Mouse (Mus musculus): ENCODE measurements around the gene Sco1. TPM values are rescaled to one million over a fixed set of nuclear protein-coding genes. Genes with fewer than 3 reads are reported as not detected.

The Sco1 gene
- polyA plus RNA-seq, 1 experiment from 2014 or later = 22.5 TPM

- no peak for DNase-seq (ENCODE audit: low spot score)
- H3K27ac ChIP-seq (replicated peaks) = no peak overlapping the region
- H3K4me3 ChIP-seq = no peak overlapping the region
- WGBS = 89% methylated on average over 6 of the region's 6 CpGs
- H3K36me3 ChIP-seq = no peaks in the 10 kb centered on the region
- peaks cover 7% of the 10 kb centered on the region; the same call in 1 of the 2 replicates for H3K27me3 ChIP-seq (ENCODE audit: low read depth, poor library complexity, severe bottlenecking)
- peaks cover 4% of the 10 kb centered on the region; the same call in 1 of the 2 replicates for H3K4me1 ChIP-seq
- no peaks in the 10 kb centered on the region for H3K9me3 ChIP-seq (replicated peaks)
Measured at GRCm38 (mm10) chr11:67113381-67113780, 60.9 kb downstream of the Sco1 start.

- 88% methylated on average over 5 of the region's 5 CpGs for WGBS
- H3K4me1 ChIP-seq = peaks cover 5% of the 10 kb centered on the region
Measured at GRCm38 (mm10) chr11:67114261-67114660, 61.8 kb downstream of the Sco1 start.

GRCm38 (mm10) chr11:67114901-67115300, 62.4 kb downstream of the Sco1 start:
- H3K27me3 ChIP-seq (ENCODE audit: low read depth, poor library complexity, severe bottlenecking) = peaks cover 7% of the 10 kb centered on the region; the same call in 1 of the 2 replicates
- peaks cover 12% of the 10 kb centered on the region for H3K4me1 ChIP-seq
- H3K27ac ChIP-seq (replicated peaks) = no peak overlapping the region
- no peaks in the 10 kb centered on the region for H3K36me3 ChIP-seq
- 91% methylated on average over 12 of the region's 12 CpGs for WGBS
- H3K4me3 ChIP-seq = no peak overlapping the region
- no peaks in the 10 kb centered on the region for H3K9me3 ChIP-seq (replicated peaks)
- no peak for DNase-seq (ENCODE audit: low spot score)

More at GRCm38 (mm10) chr11:67114261-67114660, 61.8 kb downstream of the Sco1 start:
- DNase-seq (ENCODE audit: low spot score) = no peak
- no peaks in the 10 kb centered on the region for H3K9me3 ChIP-seq (replicated peaks)
- H3K4me3 ChIP-seq = no peak overlapping the region
- H3K27me3 ChIP-seq (ENCODE audit: low read depth, poor library complexity, severe bottlenecking) = peaks cover 7% of the 10 kb centered on the region; the same call in 1 of the 2 replicates
- no peak overlapping the region for H3K27ac ChIP-seq (replicated peaks)
- H3K36me3 ChIP-seq = no peaks in the 10 kb centered on the region

Small RNAs within 50 kb of the gene (microRNA-seq; reads per million reads assigned to microRNA genes)
- not detected for gene Mir6923

Other genes with a start within 250 kb of the Sco1 start
- 0.06 and 0.29 TPM in 2 replicates for gene Pirt, start 140.7 kb upstream of the Sco1 start, polyA plus RNA-seq (2016; fragmentation: Nextera tagmentation; extraction: Ambion mirVana)
- gene Tmem238l, start 96.0 kb upstream of the Sco1 start, polyA plus RNA-seq (2016; fragmentation: Nextera tagmentation; extraction: Ambion mirVana) = not detected in 2 replicates
- gene Tmem220, start 27.5 kb upstream of the Sco1 start, polyA plus RNA-seq (2016; fragmentation: Nextera tagmentation; extraction: Ambion mirVana) = 0.99 and 1.1 TPM in 2 replicates
- 30.0 and 37.6 TPM in 2 replicates for gene Adprm, start 76 bp upstream of the Sco1 start, polyA plus RNA-seq (2016; fragmentation: Nextera tagmentation; extraction: Ambion mirVana)
- gene Myh3, start 25.6 kb downstream of the Sco1 start, polyA plus RNA-seq (2016; fragmentation: Nextera tagmentation; extraction: Ambion mirVana) = 0.11 and 0.37 TPM in 2 replicates
- gene Myh2, start 118.4 kb downstream of the Sco1 start, polyA plus RNA-seq (2016; fragmentation: Nextera tagmentation; extraction: Ambion mirVana) = 0.04 TPM in 1 of 2 replicates, not detected in the other
- gene Myh1, start 147.4 kb downstream of the Sco1 start, polyA plus RNA-seq (2016; fragmentation: Nextera tagmentation; extraction: Ambion mirVana) = not detected in 2 replicates
- gene Myh4, start 185.4 kb downstream of the Sco1 start, polyA plus RNA-seq (2016; fragmentation: Nextera tagmentation; extraction: Ambion mirVana) = not detected in 2 replicates
- gene Myh8, start 224.5 kb downstream of the Sco1 start, polyA plus RNA-seq (2016; fragmentation: Nextera tagmentation; extraction: Ambion mirVana) = not detected in 2 replicates